Mouse (Mus musculus): ENCODE data around the gene Krt222.

DNA sequence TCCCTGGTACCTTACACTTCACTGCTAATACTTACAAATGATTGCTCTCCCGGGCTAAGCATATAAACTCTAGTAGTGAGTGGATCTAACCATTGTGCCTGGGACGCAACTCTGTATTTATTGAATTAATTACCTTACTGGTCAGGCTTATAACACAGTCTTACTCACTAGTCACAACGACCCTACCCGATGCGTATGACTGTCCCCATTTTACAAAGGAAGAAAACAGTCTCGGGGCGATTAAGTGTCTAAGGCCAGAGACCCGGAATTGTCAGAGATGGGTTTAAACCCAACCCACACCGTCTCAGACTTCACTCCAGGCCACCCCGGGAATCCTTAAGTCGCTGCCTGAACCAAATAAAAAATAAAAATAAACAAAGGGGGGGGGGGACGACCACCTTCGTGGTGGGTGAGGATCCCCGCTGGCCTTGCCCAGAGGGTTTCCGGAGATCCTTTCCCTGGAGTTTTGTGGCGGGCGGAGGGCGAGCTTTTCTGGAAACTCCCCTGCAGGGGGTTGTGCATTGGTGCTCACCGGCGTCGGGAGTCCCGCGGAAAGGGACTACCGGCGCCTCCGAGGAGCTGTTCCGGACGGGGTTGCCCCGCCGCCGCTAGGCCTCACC is 14.1 kb downstream of the Krt222 start:
- TF ChIP-seq EP300 (IDR thresholded peaks at IDR 0.05; ENCODE audit: insufficient read depth, low read depth, low read length), result no peak
- TF ChIP-seq POLR2A (IDR thresholded peaks at IDR 0.05; ENCODE audit: insufficient read depth, low read depth, low read length), result no peak

All from heart, adult 2 months (tissue).